Mouse (Mus musculus): ENCODE data around the gene Sp9.

The Sp9 gene

DNA sequence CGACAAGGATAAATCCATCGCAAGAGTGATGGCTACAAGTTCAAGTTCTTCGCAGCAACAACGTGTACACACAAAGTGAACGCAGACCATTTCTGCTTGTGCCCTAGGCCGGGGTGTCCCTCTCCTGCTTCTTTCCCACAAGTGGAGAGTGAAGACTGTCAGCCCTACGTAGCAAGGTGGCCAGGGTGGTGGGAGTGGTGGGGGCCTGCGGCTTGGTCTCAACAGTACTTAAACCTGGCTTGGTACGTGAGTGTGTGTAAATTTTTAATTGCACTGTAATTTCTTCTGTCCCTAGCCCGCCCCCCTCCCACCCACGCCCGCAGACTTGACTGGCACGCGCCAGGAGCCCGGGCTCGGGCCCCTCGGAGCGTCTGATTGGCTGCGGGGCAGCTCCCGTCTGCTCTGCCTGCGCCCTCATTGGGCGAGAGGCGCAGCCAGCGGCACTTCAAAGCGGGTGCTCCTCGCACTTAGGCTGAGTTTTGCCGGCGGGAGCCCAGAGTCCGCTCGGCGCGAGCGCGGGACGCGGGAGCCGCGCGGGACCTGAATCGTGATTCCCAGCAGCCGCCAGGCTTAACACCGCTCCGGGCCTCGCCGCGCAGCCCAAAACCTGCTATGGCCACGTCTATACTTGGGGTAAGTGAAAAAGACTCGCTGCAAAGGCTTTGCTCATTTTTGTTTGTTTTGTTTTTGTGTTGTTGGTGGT is at the start of gene Sp9:
Gene Sp9 (plus strand): TSS at position 467 of the 703 bp plus-strand sequence.
- no peak for DNase-seq (ENCODE audit: low read depth, low spot score)

DNA sequence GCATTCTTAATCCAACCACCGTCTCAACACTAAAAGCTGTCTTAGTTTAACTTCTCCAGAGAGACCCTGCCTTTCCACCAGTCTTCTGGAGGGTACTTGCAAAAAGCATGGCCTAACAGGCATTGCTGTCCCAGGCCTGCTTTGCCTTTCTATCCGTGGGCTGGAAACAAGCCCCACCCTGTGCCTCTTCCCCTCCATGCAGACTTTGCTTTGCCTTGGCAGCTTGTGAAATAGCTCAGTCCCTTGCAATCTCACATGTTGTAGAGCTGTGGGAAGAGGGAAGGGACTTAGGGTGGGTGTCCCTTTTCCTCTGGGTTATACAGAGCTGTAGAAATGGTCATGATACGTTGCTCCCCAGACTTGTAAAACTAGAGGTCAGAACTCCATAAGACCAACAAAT is 40.6 kb upstream of the Sp9 start:
- DNase-seq (ENCODE audit: low read depth, low spot score) = no peak

GRCm38 (mm10) chr2:73241299-73241698 is 30.4 kb upstream of the Sp9 start:
- DNase-seq (ENCODE audit: low read depth, low spot score) = no peak

- no peak for DNase-seq (ENCODE audit: low read depth, low spot score)
Measured at GRCm38 (mm10) chr2:73248701-73249100, 23.0 kb upstream of the Sp9 start.

DNA sequence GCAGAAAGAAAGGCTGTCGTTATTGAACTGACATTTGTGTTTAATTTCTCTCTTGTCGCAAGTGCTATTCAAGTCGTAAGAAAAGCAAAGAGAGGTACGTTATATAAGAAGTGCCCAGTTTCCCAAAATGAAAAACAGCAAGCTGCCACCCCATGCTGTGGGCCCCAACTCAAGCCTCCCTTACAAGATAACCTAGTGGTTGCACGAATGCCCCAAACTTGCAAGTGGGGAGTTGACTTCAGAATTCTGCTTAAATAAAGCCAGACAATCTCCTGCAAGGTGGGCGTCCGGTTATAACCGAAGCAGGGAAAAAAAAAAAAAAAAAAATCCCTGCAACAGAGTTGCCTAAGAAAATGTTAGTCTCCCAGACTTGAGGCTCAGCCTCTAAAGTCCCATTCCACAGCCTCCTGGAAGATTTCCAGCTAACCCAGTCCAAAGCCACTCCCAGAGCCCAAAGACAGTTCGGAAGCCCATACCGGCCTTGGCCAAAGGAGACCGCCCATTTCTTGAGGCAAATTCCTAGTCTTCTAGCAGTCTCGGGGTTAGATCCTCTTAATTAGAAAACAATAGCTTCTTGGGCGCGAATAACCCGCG is 8.5 kb upstream of the Sp9 start:
- DNase-seq (ENCODE audit: low read depth, low spot score) = no peak

GRCm38 (mm10) chr2:73263794-73264610 is 7.7 kb upstream of the Sp9 start:
- DNase-seq (ENCODE audit: low read depth, low spot score) = no peak

- no peak for DNase-seq (ENCODE audit: low read depth, low spot score)
Measured at GRCm38 (mm10) chr2:73264611-73265195, 7.0 kb upstream of the Sp9 start.

DNA sequence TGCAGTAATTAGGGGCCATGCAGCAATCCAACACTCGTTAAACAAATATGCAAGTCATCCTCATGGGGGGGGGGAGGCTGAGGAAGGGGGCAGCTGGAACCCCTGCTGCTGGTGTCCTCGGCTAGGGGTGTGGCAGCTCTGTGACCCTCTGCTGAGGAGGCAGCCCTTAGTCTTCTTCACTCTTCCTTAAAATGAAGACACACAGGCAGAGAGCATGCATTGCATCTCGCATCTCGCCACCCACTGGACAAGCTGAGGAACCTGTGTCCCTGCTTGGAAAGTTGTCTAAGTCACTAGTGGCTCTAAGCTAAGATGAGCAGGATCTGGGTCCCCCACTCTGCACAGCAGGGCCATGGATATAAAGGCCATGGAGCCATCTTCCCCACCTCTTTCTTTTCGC is 5.7 kb upstream of the Sp9 start:
- no peak for DNase-seq (ENCODE audit: low read depth, low spot score)

- no peak for DNase-seq (ENCODE audit: low read depth, low spot score)
Measured at GRCm38 (mm10) chr2:73266623-73267022, 5.1 kb upstream of the Sp9 start.

DNA sequence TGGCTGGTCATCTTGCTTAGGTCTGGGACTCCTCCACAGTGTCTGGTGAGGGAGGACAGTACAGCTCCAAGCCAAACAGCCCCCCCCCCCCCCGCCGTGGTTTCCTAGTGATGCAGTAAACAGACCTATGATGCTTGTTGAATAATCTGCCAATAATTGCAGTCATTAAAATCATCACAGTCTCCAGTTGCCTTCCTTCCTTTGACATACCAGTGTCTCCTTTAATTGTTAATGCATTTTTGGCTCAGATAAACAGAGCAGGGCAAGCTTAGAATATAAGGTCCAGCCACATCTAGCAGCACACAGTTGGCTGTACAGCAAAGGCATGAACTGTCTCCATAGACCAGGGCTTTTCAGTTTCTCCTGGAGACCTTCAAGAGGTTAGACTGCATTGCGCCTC is 4.5 kb upstream of the Sp9 start:
- DNase-seq (ENCODE audit: low read depth, low spot score) = no peak

- no peak for DNase-seq (ENCODE audit: low read depth, low spot score)
Measured at GRCm38 (mm10) chr2:73267818-73268217, 3.9 kb upstream of the Sp9 start.

DNA sequence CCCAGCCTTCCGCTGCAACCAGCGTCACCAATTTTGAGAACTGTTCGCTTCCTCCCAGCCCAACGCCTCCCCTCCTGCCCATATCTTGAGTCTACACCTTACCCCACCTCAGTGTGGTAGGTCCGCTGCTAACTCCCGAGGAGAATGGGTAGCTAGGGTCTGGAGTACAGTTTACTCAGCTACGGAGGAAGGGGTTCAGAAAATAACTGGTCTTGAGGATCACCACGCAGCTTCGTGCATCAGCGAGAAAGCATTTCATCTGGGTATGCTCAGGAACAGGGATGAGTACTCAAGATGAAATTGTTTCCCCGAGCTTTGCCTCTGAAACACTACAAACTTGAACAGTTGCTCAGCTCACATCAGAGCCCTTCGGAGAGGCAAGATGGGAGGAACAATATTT is 3.4 kb upstream of the Sp9 start:
- DNase-seq (ENCODE audit: low read depth, low spot score) = no peak

GRCm38 (mm10) chr2:73268836-73269395 is 2.8 kb upstream of the Sp9 start:
- no peak for DNase-seq (ENCODE audit: low read depth, low spot score)

DNA sequence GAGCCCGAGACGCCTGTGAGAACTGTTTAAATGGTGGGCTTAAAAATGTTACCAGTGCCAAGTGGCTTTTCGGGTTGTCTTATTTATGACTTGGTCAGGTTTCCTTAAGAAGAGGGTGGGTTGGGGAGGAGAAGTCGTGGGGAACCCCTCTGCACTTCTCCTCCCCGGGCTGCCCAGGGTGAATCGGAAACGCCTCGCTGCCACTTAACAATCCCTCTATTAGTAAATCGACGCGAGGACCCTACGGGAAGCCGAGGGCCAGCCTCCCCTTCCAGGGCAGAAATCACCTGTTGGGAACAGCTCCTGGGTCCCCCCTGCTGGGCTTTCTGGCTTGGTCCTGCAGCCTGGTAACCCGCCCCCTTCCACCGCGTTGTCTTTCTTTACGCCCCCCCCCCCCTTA is 2.1 kb upstream of the Sp9 start:
- no peak for DNase-seq (ENCODE audit: low read depth, low spot score)

GRCm38 (mm10) chr2:73270071-73270592 is 1.6 kb upstream of the Sp9 start:
- no peak for DNase-seq (ENCODE audit: low read depth, low spot score)

GRCm38 (mm10) chr2:73270593-73271458 is 899 bp upstream of the Sp9 start:
- no peak for DNase-seq (ENCODE audit: low read depth, low spot score)

GRCm38 (mm10) chr2:73272351-73273248 is 875 bp downstream of the Sp9 start:
- no peak for DNase-seq (ENCODE audit: low read depth, low spot score)

DNA sequence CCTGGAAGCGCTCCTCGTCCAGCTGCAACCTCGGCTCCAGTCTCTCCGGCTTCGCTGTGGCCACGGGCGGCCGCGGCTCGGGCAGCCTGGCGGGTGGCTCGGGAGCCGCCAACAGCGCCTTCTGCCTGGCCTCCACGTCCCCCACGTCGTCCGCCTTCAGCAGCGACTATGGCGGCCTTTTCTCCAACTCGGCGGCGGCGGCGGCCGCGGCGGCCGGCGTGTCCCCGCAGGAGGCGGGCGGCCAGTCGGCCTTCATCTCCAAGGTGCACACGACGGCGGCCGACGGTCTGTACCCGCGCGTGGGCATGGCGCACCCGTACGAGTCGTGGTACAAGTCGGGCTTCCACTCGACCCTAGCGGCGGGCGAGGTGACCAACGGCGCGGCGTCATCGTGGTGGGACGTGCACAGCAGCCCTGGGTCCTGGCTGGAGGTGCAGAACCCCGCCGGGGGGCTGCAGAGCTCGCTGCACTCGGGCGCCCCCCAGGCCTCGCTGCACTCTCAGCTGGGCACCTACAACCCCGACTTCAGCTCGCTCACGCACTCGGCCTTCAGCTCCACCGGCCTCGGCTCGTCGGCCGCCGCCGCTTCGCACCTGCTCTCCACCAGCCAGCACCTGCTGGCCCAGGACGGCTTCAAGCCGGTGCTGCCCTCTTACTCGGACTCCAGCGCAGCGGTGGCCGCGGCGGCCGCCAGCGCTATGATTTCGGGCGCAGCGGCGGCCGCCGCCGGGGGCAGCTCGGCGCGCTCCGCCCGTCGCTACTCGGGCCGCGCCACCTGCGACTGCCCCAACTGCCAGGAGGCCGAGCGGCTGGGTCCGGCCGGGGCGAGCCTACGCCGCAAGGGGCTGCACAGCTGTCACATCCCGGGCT is 1.8 kb downstream of the Sp9 start:
- DNase-seq (ENCODE audit: low read depth, low spot score) = no peak
